Mouse (Mus musculus) intestine, embryonic 15.5 days (tissue): ENCODE measurements around the gene Tuft1. TPM values are rescaled to one million over a fixed set of nuclear protein-coding genes. Genes with fewer than 3 reads are reported as not detected.
"Not testable (repeated sequence)": the region's sequence is repeated elsewhere in the genome, so short reads cannot be mapped to it uniquely, and the experiment has no call there.

Experiments
- ATAC-seq: fragments of 200-750 bp; cut with Nextera tagmentation; 2 replicates; pipeline ENCODE4 v1.8.0; 2017; ENCODE audit warnings: moderate TSS enrichment, moderate library complexity
- H3K27ac ChIP-seq: fragments of 300-500 bp; sonication (generic); 2 replicates; pipeline ENCODE4 v1.5.1; 2015; ENCODE audit warnings: mild to moderate bottlenecking, inconsistent platforms
- H3K27me3 ChIP-seq: fragments of 300-500 bp; sonication (generic); replicated peaks from 2 replicates; pipeline ENCODE4 v1.6.1; 2015; ENCODE audit warnings: inconsistent platforms
- H3K36me3 ChIP-seq: fragments of 300-500 bp; sonication (generic); 2 replicates; pipeline ENCODE4 v1.6.1; 2015; ENCODE audit warnings: inconsistent platforms
- H3K4me1 ChIP-seq: fragments of 300-500 bp; sonication (generic); replicated peaks from 2 replicates; pipeline ENCODE4 v1.6.1; 2015; ENCODE audit warnings: inconsistent platforms
- H3K4me2 ChIP-seq: fragments of 300-500 bp; sonication (generic); replicated peaks from 2 replicates; pipeline ENCODE4 v1.6.1; 2015; ENCODE audit warnings: mild to moderate bottlenecking, inconsistent platforms
- H3K4me3 ChIP-seq: fragments of 300-500 bp; sonication (generic); replicated peaks from 2 replicates; pipeline ENCODE4 v1.5.1; 2015; ENCODE audit warnings: inconsistent platforms
- H3K9ac ChIP-seq: fragments of 300-500 bp; sonication (generic); 2 replicates; pipeline ENCODE4 v1.6.1; 2015; ENCODE audit warnings: inconsistent platforms
- H3K9me3 ChIP-seq: fragments of 300-500 bp; sonication (generic); 2 replicates; pipeline ENCODE4 v1.6.1; 2016; ENCODE audit warnings: inconsistent platforms
- WGBS: fragments of 180-500 bp; shearing (Covaris S2); methylation state at CpG from one replicate; pipeline ENCODE4 v1.1.7; 2015; 5-methylcytosine and 5-hydroxymethylcytosine counted together
- polyA plus RNA-seq: library from polyadenylated mRNA; unstranded; fragments of >200 nt; fragmentation: Nextera tagmentation; extraction: Ambion mirVana; gene quantifications from 2 replicates; pipeline ENCODE4 v1.2.1, GENCODE M21; 2015

Gene Tuft1
- 10.2 and 11.6 TPM in 2 replicates for polyA plus RNA-seq

GRCm38 (mm10) chr3:94658740-94659095 lies at the start of gene Tuft1:
Gene Tuft1 (minus strand): TSS chr3:94658872.
- Histone ChIP-seq H3K27ac (peak within 1 kb of the TSS; percentile 74), H3K4me3 (peak within 1 kb of the TSS; percentile 43), H3K9ac (peak within 1 kb of the TSS; percentile 48), H3K4me2 (peak within 1 kb of the TSS; percentile 74)
- H3K9me3 ChIP-seq, H3K4me1 ChIP-seq, H3K36me3 ChIP-seq, H3K27me3 ChIP-seq: not testable (repeated sequence)
- WGBS, result under 1% methylated on average over 21 of the region's 33 CpGs
- ATAC-seq, result peak; percentile 96

- H3K27ac ChIP-seq, H3K4me2 ChIP-seq, H3K9ac ChIP-seq, H3K36me3 ChIP-seq, H3K4me3 ChIP-seq, H3K9me3 ChIP-seq, ATAC-seq, H3K4me1 ChIP-seq, H3K27me3 ChIP-seq: not testable (repeated sequence)
- 24% methylated on average over 3 of the region's 3 CpGs for WGBS
These were observed 44.7 kb upstream of the Tuft1 start for GRCm38 (mm10) chr3:94703364-94703763.

- ATAC-seq, result no peak
These were observed 44.2 kb upstream of the Tuft1 start for GRCm38 (mm10) chr3:94702856-94703255.

GRCm38 (mm10) chr3:94702163-94702810 lies 43.6 kb upstream of the Tuft1 start:
- H3K9me3 ChIP-seq, H3K36me3 ChIP-seq, H3K4me2 ChIP-seq, H3K27ac ChIP-seq, H3K4me3 ChIP-seq, H3K27me3 ChIP-seq, H3K9ac ChIP-seq, H3K4me1 ChIP-seq: not testable (repeated sequence)
- ATAC-seq, result peak; percentile 53; the same call in 1 of the 2 replicates
- WGBS, result 88% methylated on average over 7 of the region's 7 CpGs

More at GRCm38 (mm10) chr3:94702856-94703255, 44.2 kb upstream of the Tuft1 start:
- no peak overlapping the region for H3K27ac ChIP-seq
- H3K36me3 ChIP-seq, result no peaks in the 10 kb centered on the region
- H3K9ac ChIP-seq, result no peak overlapping the region
- H3K4me3 ChIP-seq, result no peak overlapping the region
- WGBS, result 72% methylated on average over 3 of the region's 3 CpGs
- no peaks in the 10 kb centered on the region for H3K27me3 ChIP-seq
- no peak overlapping the region for H3K4me2 ChIP-seq
- no peaks in the 10 kb centered on the region for H3K9me3 ChIP-seq
- H3K4me1 ChIP-seq, result no peaks in the 10 kb centered on the region

GRCm38 (mm10) chr3:94696257-94696656 lies 37.6 kb upstream of the Tuft1 start:
- not testable (repeated sequence) for H3K9ac ChIP-seq, H3K4me2 ChIP-seq, ATAC-seq, H3K4me3 ChIP-seq, H3K9me3 ChIP-seq, H3K27ac ChIP-seq, H3K4me1 ChIP-seq, H3K27me3 ChIP-seq, H3K36me3 ChIP-seq
- WGBS, result 86% methylated on average over 4 of the region's 4 CpGs

- H3K36me3 ChIP-seq, H3K27ac ChIP-seq, H3K9ac ChIP-seq, H3K27me3 ChIP-seq, ATAC-seq, H3K4me1 ChIP-seq, H3K4me2 ChIP-seq, H3K4me3 ChIP-seq, H3K9me3 ChIP-seq: not testable (repeated sequence)
- 86% methylated on average over 6 of the region's 6 CpGs for WGBS
These were observed 36.9 kb upstream of the Tuft1 start for GRCm38 (mm10) chr3:94695591-94695990.

- 39% methylated on average over 6 of the region's 8 CpGs for WGBS
- H3K4me2 ChIP-seq, result peak overlapping the region; percentile 28; the same call in 1 of the 2 replicates
- not testable (repeated sequence) for H3K9me3 ChIP-seq, H3K27ac ChIP-seq, H3K4me1 ChIP-seq, H3K9ac ChIP-seq, H3K4me3 ChIP-seq, H3K27me3 ChIP-seq, H3K36me3 ChIP-seq
- peak; percentile 7; the same call in 1 of the 2 replicates for ATAC-seq
These were observed 35.2 kb upstream of the Tuft1 start for GRCm38 (mm10) chr3:94693874-94694273.

- H3K9me3 ChIP-seq, result no peaks in the 10 kb centered on the region
- ATAC-seq, result peak; percentile 83
- 25% methylated on average over 5 of the region's 5 CpGs for WGBS
- no peaks in the 10 kb centered on the region for H3K36me3 ChIP-seq
- H3K27me3 ChIP-seq, result no peaks in the 10 kb centered on the region
- peak within 1 kb of the TSS; percentile 28; the same call in 1 of the 2 replicates for H3K4me2 ChIP-seq
- H3K4me1 ChIP-seq, result peaks cover 6% of the 10 kb centered on the region; the same call in 1 of the 2 replicates
- no peak within 1 kb of the TSS for H3K27ac ChIP-seq
- no peak within 1 kb of the TSS for H3K9ac ChIP-seq
- H3K4me3 ChIP-seq, result no peak within 1 kb of the TSS
These were observed 34.7 kb upstream of the Tuft1 start, which contains the start of gene Selenbp2 for GRCm38 (mm10) chr3:94693329-94693825. Gene Selenbp2 (plus strand): TSS chr3:94693556.

- not testable (repeated sequence) for H3K4me2 ChIP-seq, H3K27ac ChIP-seq, H3K27me3 ChIP-seq, H3K9ac ChIP-seq, H3K9me3 ChIP-seq, H3K36me3 ChIP-seq, H3K4me1 ChIP-seq, H3K4me3 ChIP-seq, ATAC-seq
- 92% methylated on average over 4 of the region's 4 CpGs for WGBS
These were observed 33.0 kb upstream of the Tuft1 start for GRCm38 (mm10) chr3:94691694-94692093.

- Histone ChIP-seq H3K27ac (no peak overlapping the region), H3K9me3 (no peaks in the 10 kb centered on the region), H3K4me1 (peaks cover 6% of the 10 kb centered on the region; the same call in 1 of the 2 replicates), H3K27me3 (no peaks in the 10 kb centered on the region), H3K36me3 (no peaks in the 10 kb centered on the region), H3K4me2 (no peak overlapping the region), H3K4me3 (no peak overlapping the region), H3K9ac (no peak overlapping the region)
- peak; percentile 32; the same call in 1 of the 2 replicates for ATAC-seq
These were observed 32.1 kb upstream of the Tuft1 start for GRCm38 (mm10) chr3:94690616-94691247.

GRCm38 (mm10) chr3:94690162-94690561 lies 31.5 kb upstream of the Tuft1 start:
- not testable (repeated sequence) for H3K4me1 ChIP-seq, H3K9me3 ChIP-seq, H3K36me3 ChIP-seq, H3K27me3 ChIP-seq, H3K9ac ChIP-seq, H3K4me2 ChIP-seq, H3K27ac ChIP-seq, H3K4me3 ChIP-seq
- ATAC-seq, result peak; percentile 27; the same call in 1 of the 2 replicates
- 49% methylated on average over 6 of the region's 6 CpGs for WGBS

- not testable (repeated sequence) for H3K9ac ChIP-seq, ATAC-seq, H3K4me1 ChIP-seq, H3K27me3 ChIP-seq, H3K27ac ChIP-seq, H3K4me3 ChIP-seq, H3K36me3 ChIP-seq, H3K4me2 ChIP-seq, H3K9me3 ChIP-seq
- 65% methylated on average over 1 of the region's 1 CpGs for WGBS
These were observed 30.5 kb upstream of the Tuft1 start for GRCm38 (mm10) chr3:94689195-94689594.

- H3K36me3 ChIP-seq, H3K9me3 ChIP-seq, H3K4me3 ChIP-seq, ATAC-seq, H3K4me2 ChIP-seq, H3K27me3 ChIP-seq, H3K9ac ChIP-seq, H3K27ac ChIP-seq, H3K4me1 ChIP-seq: not testable (repeated sequence)
- WGBS, result 94% methylated on average over 3 of the region's 3 CpGs
These were observed 30.0 kb upstream of the Tuft1 start for GRCm38 (mm10) chr3:94688698-94689097.
